In the genomic region with DNA sequence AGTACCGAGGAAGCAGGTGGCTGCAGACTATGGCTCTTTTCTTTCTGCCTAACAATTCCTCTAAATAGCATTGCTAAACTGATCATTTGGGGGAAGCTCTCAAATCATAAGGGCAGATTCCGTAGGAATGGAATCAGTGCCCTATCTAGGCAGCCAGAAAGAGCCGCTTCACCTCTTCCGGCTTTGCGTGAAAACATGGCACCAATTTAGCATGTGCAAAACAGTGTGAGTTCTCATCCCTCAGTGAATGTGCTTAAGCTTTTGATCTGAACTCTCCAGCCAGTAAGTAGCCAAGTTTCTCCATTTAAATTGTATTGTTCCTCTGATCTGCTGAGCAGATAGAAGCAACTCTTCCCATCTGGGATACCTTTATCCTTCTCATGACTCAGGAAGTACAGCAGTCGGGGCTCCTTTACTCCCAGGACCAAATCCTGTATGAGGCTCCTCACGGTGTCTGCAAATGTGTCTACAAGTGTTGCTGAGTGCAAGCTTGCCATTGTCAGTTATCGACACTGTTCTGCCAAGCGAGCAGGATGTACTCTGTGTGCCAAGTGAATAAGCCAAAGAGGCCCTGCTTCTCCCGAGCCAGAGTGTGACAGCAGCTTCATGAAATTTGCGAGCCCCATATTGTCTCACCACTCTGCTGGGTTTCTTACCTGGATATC, we compare ENCODE assay signal across 13 mouse cellular contexts.
DNase-seq lines count a peak whose midpoint lies in the region; ATAC-seq and TF ChIP-seq lines count a peak whose summit lies in the region.
"Had no signal": no experiment of that assay in that cellular context is flagged by ENCODE, and none has a peak within 500 bp of the region (broad histone marks: within the 10 kb centered on the region; RNA-seq: fewer than 3 reads in every experiment).

No protein-coding gene starts in this region.

- H3K4me1 ChIP-seq in forebrain, embryonic 14.5 days (ENCODE audit: control insufficient read depth, insufficient read depth, low read length): no peaks in the 10 kb centered on the region
- no peaks in the 10 kb centered on the region for H3K4me1 ChIP-seq in forebrain, embryonic 10.5 days
- H3K4me1 ChIP-seq in neural tube, embryonic 15.5 days: no peaks in the 10 kb centered on the region
- H3K4me1 ChIP-seq in thymus, adult 2 months (replicated peaks; ENCODE audit: control insufficient read depth, insufficient read depth, low read length): no peaks in the 10 kb centered on the region
- H3K4me1 ChIP-seq: liver, embryonic 13.5 days; neural tube, embryonic 12.5 days had no signal

- no peaks in the 10 kb centered on the region for H3K36me3 ChIP-seq in forebrain, embryonic 14.5 days (ENCODE audit: control insufficient read depth, insufficient read depth, low read length)
- no peaks in the 10 kb centered on the region for H3K36me3 ChIP-seq in forebrain, embryonic 10.5 days (replicated peaks)
- H3K36me3 ChIP-seq in neural tube, embryonic 15.5 days: no peaks in the 10 kb centered on the region
- no peaks in the 10 kb centered on the region for H3K36me3 ChIP-seq in thymus, adult 2 months (ENCODE audit: control insufficient read depth, insufficient read depth, low read length)
- H3K36me3 ChIP-seq: liver, embryonic 13.5 days; neural tube, embryonic 12.5 days had no signal

- no peak overlapping the region for H3K27ac ChIP-seq in forebrain, embryonic 14.5 days (ENCODE audit: low read depth, low read length)
- H3K27ac ChIP-seq in forebrain, embryonic 10.5 days: no peak overlapping the region
- H3K27ac ChIP-seq in neural tube, embryonic 15.5 days (replicated peaks): no peak overlapping the region
- H3K27ac ChIP-seq in thymus, adult 2 months (ENCODE audit: control insufficient read depth, insufficient read depth, low read length): no peak overlapping the region
- H3K27ac ChIP-seq in gastrocnemius, adult 2 months: no peak overlapping the region
- H3K27ac ChIP-seq: liver, embryonic 13.5 days; neural tube, embryonic 12.5 days had no signal

- no peak overlapping the region for H3K9ac ChIP-seq in forebrain, embryonic 14.5 days (ENCODE audit: low read length)
- no peak overlapping the region for H3K9ac ChIP-seq in neural tube, embryonic 15.5 days (replicated peaks)
- H3K9ac ChIP-seq: liver, embryonic 13.5 days; neural tube, embryonic 12.5 days had no signal

- no peak for TF ChIP-seq CTCF in thymus, adult 2 months (IDR thresholded peaks at IDR 0.05; ENCODE audit: borderline replicate concordance, control insufficient read depth, extremely low read depth, insufficient read depth, low read length, poor library complexity)
- no peak for TF ChIP-seq CTCF in gastrocnemius, adult 2 months (IDR thresholded peaks at IDR 0.05)

- H3K4me3 ChIP-seq in forebrain, embryonic 14.5 days (ENCODE audit: low read depth, low read length): no peak overlapping the region
- H3K4me3 ChIP-seq in forebrain, embryonic 10.5 days: no peak overlapping the region
- no peak overlapping the region for H3K4me3 ChIP-seq in neural tube, embryonic 15.5 days (replicated peaks)
- H3K4me3 ChIP-seq in thymus, adult 2 months (ENCODE audit: control insufficient read depth, insufficient read depth, low read length): no peak overlapping the region
- no peak overlapping the region for H3K4me3 ChIP-seq in gastrocnemius, adult 2 months
- H3K4me3 ChIP-seq: liver, embryonic 13.5 days; neural tube, embryonic 12.5 days had no signal

- H3K4me2 ChIP-seq in forebrain, embryonic 14.5 days (ENCODE audit: low read length): no peak overlapping the region
- no peak overlapping the region for H3K4me2 ChIP-seq in neural tube, embryonic 15.5 days
- H3K4me2 ChIP-seq: liver, embryonic 13.5 days; neural tube, embryonic 12.5 days had no signal

- DNase-seq in forebrain, embryonic 14.5 days (ENCODE audit: low spot score): peak; percentile 76
- no peak for DNase-seq in forebrain, embryonic 10.5 days (ENCODE audit: extremely low spot score, low spot score)
- peak; percentile 73 to 83 for DNase-seq in cerebellum, adult 18-20 months
- DNase-seq in layer of hippocampus, adult 18-20 months (ENCODE audit: low spot score in 2 of 2): peak; percentile 35 to 76
- no peak for DNase-seq in thymus, adult 2 months
- no peak for DNase-seq in testis, postnatal 14 days (ENCODE audit: low spot score)
- DNase-seq in gastrocnemius, adult 2 months: no peak
- DNase-seq: embryo, embryonic 11 days; heart, adult 11 months; kidney, postnatal 4 days; liver, embryonic 13.5 days had no signal

- no peaks in the 10 kb centered on the region for H3K9me3 ChIP-seq in forebrain, embryonic 14.5 days (replicated peaks; ENCODE audit: control insufficient read depth, low read length)
- H3K9me3 ChIP-seq in forebrain, embryonic 10.5 days: no peaks in the 10 kb centered on the region
- no peaks in the 10 kb centered on the region for H3K9me3 ChIP-seq in neural tube, embryonic 15.5 days (replicated peaks)
- H3K9me3 ChIP-seq: liver, embryonic 13.5 days; neural tube, embryonic 12.5 days had no signal

- WGBS in forebrain, embryonic 14.5 days: 79% methylated on average over 11 of the region's 11 CpGs
- 92% methylated on average over 11 of the region's 11 CpGs for WGBS in forebrain, embryonic 10.5 days
- 79% methylated on average over 11 of the region's 11 CpGs for WGBS in neural tube, embryonic 15.5 days
- WGBS in thymus, adult 2 months: 91% methylated on average over 11 of the region's 11 CpGs

- intact Hi-C loops in gastrocnemius, adult 2 months (cut with DNase I): no loop called here

- no peaks in the 10 kb centered on the region for H3K27me3 ChIP-seq in forebrain, embryonic 14.5 days (replicated peaks; ENCODE audit: control insufficient read depth, insufficient read depth, low read length)
- H3K27me3 ChIP-seq in forebrain, embryonic 10.5 days (ENCODE audit: poor library complexity, severe bottlenecking): no peaks in the 10 kb centered on the region
- H3K27me3 ChIP-seq in neural tube, embryonic 15.5 days (replicated peaks): no peaks in the 10 kb centered on the region
- H3K27me3 ChIP-seq in thymus, adult 2 months (ENCODE audit: control insufficient read depth, insufficient read depth, low read length): no peaks in the 10 kb centered on the region
- H3K27me3 ChIP-seq: liver, embryonic 13.5 days; neural tube, embryonic 12.5 days had no signal

- no peak for TF ChIP-seq POLR2A in thymus, adult 2 months (IDR thresholded peaks at IDR 0.05; ENCODE audit: control insufficient read depth, extremely low read depth, insufficient read depth, low read length, poor library complexity)

- peak; percentile 80; the same call in 1 of the 2 replicates for ATAC-seq in forebrain, embryonic 14.5 days
- peak; percentile 55; the same call in 1 of the 2 replicates for ATAC-seq in neural tube, embryonic 15.5 days (ENCODE audit: low FRiP score)

Comparison
In these comparisons a context has a peak if more than half of its experiments do, and no peak if none do; other contexts are left out.
1. DNase-seq: peak in forebrain, embryonic 14.5 days (single experiment), cerebellum, adult 18-20 months (2 of 2) and layer of hippocampus, adult 18-20 months (2 of 2); none in forebrain, embryonic 10.5 days (single experiment), thymus, adult 2 months (single experiment), testis, postnatal 14 days (single experiment) and gastrocnemius, adult 2 months (single experiment).